In genomic region chr14:60732081-60732480, GRCm38 (mm10) we compare ENCODE assay signal across 11 mouse cellular contexts. TPM values are rescaled to one million over a fixed set of nuclear protein-coding genes. Genes with fewer than 3 reads are reported as not detected.
DNase-seq lines count a peak whose midpoint lies in the region; ATAC-seq and TF ChIP-seq lines count a peak whose summit lies in the region.
"Had no signal": no experiment of that assay in that cellular context is flagged by ENCODE, and none has a peak within 500 bp of the region (broad histone marks: within the 10 kb centered on the region; RNA-seq: fewer than 3 reads in every experiment).

No protein-coding gene starts in this region.

- no peak overlapping the region for H3K9ac ChIP-seq in embryonic facial prominence, embryonic 13.5 days
- H3K9ac ChIP-seq in kidney, embryonic 15.5 days, result no peak overlapping the region

- peak overlapping the region; percentile 48; the same call in 1 of the 2 replicates for H3K27ac ChIP-seq in embryonic facial prominence, embryonic 13.5 days
- no peak overlapping the region for H3K27ac ChIP-seq in embryonic facial prominence, embryonic 10.5 days (replicated peaks)
- peak overlapping the region; percentile 49 for H3K27ac ChIP-seq in kidney, embryonic 15.5 days
- H3K27ac ChIP-seq in left cerebral cortex, adult 2 months, result no peak overlapping the region

- peaks cover 66% of the 10 kb centered on the region for H3K4me1 ChIP-seq in embryonic facial prominence, embryonic 13.5 days
- H3K4me1 ChIP-seq in embryonic facial prominence, embryonic 10.5 days, result peaks cover 53% of the 10 kb centered on the region
- peaks cover 54% of the 10 kb centered on the region for H3K4me1 ChIP-seq in kidney, embryonic 15.5 days

- H3K9me3 ChIP-seq in embryonic facial prominence, embryonic 13.5 days, result no peaks in the 10 kb centered on the region
- H3K9me3 ChIP-seq in embryonic facial prominence, embryonic 10.5 days, result no peaks in the 10 kb centered on the region
- no peaks in the 10 kb centered on the region for H3K9me3 ChIP-seq in kidney, embryonic 15.5 days (replicated peaks)
- H3K9me3 ChIP-seq: G1E; hindbrain, embryonic 12.5 days had no signal

- DNase-seq in embryonic facial prominence, embryonic 10.5 days (ENCODE audit: low spot score), result no peak
- DNase-seq in kidney, postnatal 25 days, result no peak
- DNase-seq in splenic B cell, adult 2 months (ENCODE audit: low read depth, low spot score), result peak; percentile 47
- no peak for DNase-seq in right cerebral cortex, postnatal 25 days
- DNase-seq in left cerebral cortex, adult 2 months (ENCODE audit: extremely low spot score in 1 of 2, low spot score in 2 of 2), result no peak

- no peak for TF ChIP-seq CTCF in left cerebral cortex, adult 2 months (IDR thresholded peaks at IDR 0.05)

- intact Hi-C loops in left cerebral cortex, adult 2 months (cut with DNase I), result no loop called here

- H3K27me3 ChIP-seq in embryonic facial prominence, embryonic 13.5 days, result no peaks in the 10 kb centered on the region
- no peaks in the 10 kb centered on the region for H3K27me3 ChIP-seq in embryonic facial prominence, embryonic 10.5 days (replicated peaks; ENCODE audit: low read depth, poor library complexity, severe bottlenecking)
- no peaks in the 10 kb centered on the region for H3K27me3 ChIP-seq in kidney, embryonic 15.5 days
- no peaks in the 10 kb centered on the region for H3K27me3 ChIP-seq in splenic B cell, adult 2 months (ENCODE audit: control insufficient read depth, insufficient read depth, low read length, poor library complexity, severe bottlenecking)
- H3K27me3 ChIP-seq: hindbrain, embryonic 12.5 days had no signal

- no peak overlapping the region for H3K4me3 ChIP-seq in embryonic facial prominence, embryonic 13.5 days
- H3K4me3 ChIP-seq in embryonic facial prominence, embryonic 10.5 days, result no peak overlapping the region
- H3K4me3 ChIP-seq in kidney, embryonic 15.5 days (replicated peaks), result no peak overlapping the region
- H3K4me3 ChIP-seq in left cerebral cortex, adult 2 months, result no peak overlapping the region
- H3K4me3 ChIP-seq: hindbrain, embryonic 12.5 days had no signal

- no peak overlapping the region for H3K4me2 ChIP-seq in embryonic facial prominence, embryonic 13.5 days
- no peak overlapping the region for H3K4me2 ChIP-seq in kidney, embryonic 15.5 days

- ATAC-seq in embryonic facial prominence, embryonic 13.5 days (ENCODE audit: insufficient number of reproducible peaks, insufficient read depth, low FRiP score, low TSS enrichment, low read depth), result no peak
- no peak for ATAC-seq in kidney, embryonic 15.5 days (replicated peaks; ENCODE audit: low FRiP score)
- peak; percentile 44 for ATAC-seq in activated CD4-positive, CD25-positive, alpha-beta regulatory T cell, adult 4 months

- WGBS in embryonic facial prominence, embryonic 13.5 days, result 38% methylated on average over 6 of the region's 6 CpGs
- 71% methylated on average over 6 of the region's 6 CpGs for WGBS in embryonic facial prominence, embryonic 10.5 days
- 53% methylated on average over 6 of the region's 6 CpGs for WGBS in kidney, embryonic 15.5 days

- 0 out of 2 replicates have a peak, but pooled peaks cover 3% of the 10 kb centered on the region for H3K36me3 ChIP-seq in embryonic facial prominence, embryonic 13.5 days
- peaks cover 21% of the 10 kb centered on the region for H3K36me3 ChIP-seq in embryonic facial prominence, embryonic 10.5 days (replicated peaks)
- H3K36me3 ChIP-seq in kidney, embryonic 15.5 days, result peaks cover 28% of the 10 kb centered on the region
- H3K36me3 ChIP-seq in splenic B cell, adult 2 months (ENCODE audit: control insufficient read depth, insufficient read depth, low read length, poor library complexity, severe bottlenecking), result no peaks in the 10 kb centered on the region
- H3K36me3 ChIP-seq: G1E; hindbrain, embryonic 12.5 days had no signal

RNA-seq across cellular contexts. Expression of gene C1qtnf9, which starts 35.9 kb away (rescaled TPM):
- 0.80 and 1.0 TPM in 2 replicates for polyA plus RNA-seq in embryonic facial prominence, embryonic 13.5 days (2015; fragmentation: Nextera tagmentation; extraction: Ambion mirVana)
- 0.15 and 0.18 TPM in 2 replicates for polyA plus RNA-seq in embryonic facial prominence, embryonic 10.5 days (2016; fragmentation: Nextera tagmentation; extraction: Ambion mirVana)
- 0.48 and 0.57 TPM in 2 replicates for polyA plus RNA-seq in kidney, embryonic 15.5 days (2015; fragmentation: Nextera tagmentation; extraction: Ambion mirVana)
- not detected for polyA plus RNA-seq in activated CD4-positive, CD25-positive, alpha-beta regulatory T cell, adult 4 months (2017; shearing (Covaris generic))
- total RNA-seq in left cerebral cortex, adult 2 months (2021), result under 1 TPM; 0.23 to 0.30 TPM
- total RNA-seq: megakaryocyte progenitor cell, adult 5-6 weeks had no signal
- polyA plus RNA-seq: G1E had no signal

RNA-seq across cellular contexts. Expression of gene Mipep, which starts 52.3 kb away (rescaled TPM):
- 20.5 and 24.4 TPM in 2 replicates for polyA plus RNA-seq in embryonic facial prominence, embryonic 13.5 days (2015; fragmentation: Nextera tagmentation; extraction: Ambion mirVana)
- 24.6 and 25.0 TPM in 2 replicates for polyA plus RNA-seq in embryonic facial prominence, embryonic 10.5 days (2016; fragmentation: Nextera tagmentation; extraction: Ambion mirVana)
- 22.5 and 24.2 TPM in 2 replicates for polyA plus RNA-seq in kidney, embryonic 15.5 days (2015; fragmentation: Nextera tagmentation; extraction: Ambion mirVana)
- 1 to 10 TPM; 1.2 to 1.5 TPM for polyA plus RNA-seq in activated CD4-positive, CD25-positive, alpha-beta regulatory T cell, adult 4 months (2017; shearing (Covaris generic))
- total RNA-seq in left cerebral cortex, adult 2 months (2021), result 10 to 100 TPM; 24.9 to 25.3 TPM

Comparison
In these comparisons a context has a peak if more than half of its experiments do, and no peak if none do; other contexts are left out.
1. H3K27ac ChIP-seq: peak in embryonic facial prominence, embryonic 13.5 days (single experiment) and kidney, embryonic 15.5 days (single experiment); none in embryonic facial prominence, embryonic 10.5 days (single experiment) and left cerebral cortex, adult 2 months (single experiment).